ENCODE assay signal across 8 mouse cellular contexts in genomic region chr16:90656571-90657011, GRCm38 (mm10).
A peak's percentile ranks its signal among the peaks of the same experiment; 100 is the strongest.
DNase-seq lines count a peak whose midpoint lies in the region; ATAC-seq lines count a peak whose summit lies in the region.

No protein-coding gene starts in this region.

- peak overlapping the region; percentile 43; the same call in 1 of the 2 replicates for H3K9ac ChIP-seq in hindbrain, embryonic 13.5 days
- no peak overlapping the region for H3K9ac ChIP-seq in limb, embryonic 13.5 days

- peaks cover 10% of the 10 kb centered on the region for H3K4me1 ChIP-seq in hindbrain, embryonic 13.5 days (replicated peaks)
- H3K4me1 ChIP-seq in limb, embryonic 13.5 days, result peaks cover 10% of the 10 kb centered on the region

- H3K9me3 ChIP-seq in hindbrain, embryonic 13.5 days, result no peaks in the 10 kb centered on the region
- H3K9me3 ChIP-seq in limb, embryonic 13.5 days, result 0 out of 2 replicates have a peak, but pooled peaks cover 4% of the 10 kb centered on the region

- H3K4me2 ChIP-seq in hindbrain, embryonic 13.5 days, result no peak overlapping the region; the same call in 1 of the 2 replicates
- H3K4me2 ChIP-seq in limb, embryonic 13.5 days (replicated peaks), result peak overlapping the region; percentile 15; the same call in 1 of the 2 replicates

- H3K36me3 ChIP-seq in hindbrain, embryonic 13.5 days, result no peaks in the 10 kb centered on the region
- H3K36me3 ChIP-seq in limb, embryonic 13.5 days, result no peaks in the 10 kb centered on the region

- 7% methylated on average over 16 of the region's 16 CpGs for WGBS in hindbrain, embryonic 13.5 days
- WGBS in limb, embryonic 13.5 days, result 11% methylated on average over 16 of the region's 16 CpGs

- H3K4me3 ChIP-seq in hindbrain, embryonic 13.5 days, result no peak overlapping the region
- H3K4me3 ChIP-seq in limb, embryonic 13.5 days, result no peak overlapping the region

- H3K27ac ChIP-seq in hindbrain, embryonic 13.5 days, result peak overlapping the region; percentile 63
- H3K27ac ChIP-seq in limb, embryonic 13.5 days, result peak overlapping the region; percentile 49; the same call in 1 of the 2 replicates

- peak; percentile 92 for ATAC-seq in hindbrain, embryonic 13.5 days (ENCODE audit: low FRiP score)
- ATAC-seq in limb, embryonic 13.5 days (ENCODE audit: low FRiP score, low read depth), result peak; percentile 85; the same call in 1 of the 2 replicates
- no peak for ATAC-seq in megakaryocyte-erythroid progenitor cell, adult 5-6 weeks (replicated peaks; ENCODE audit: low FRiP score, low TSS enrichment, poor library complexity, severe bottlenecking)

- peak; percentile 41 for DNase-seq in Muller cell, postnatal 12 days (ENCODE audit: inconsistent ontology term)
- DNase-seq in cerebellum, postnatal 36 days, result peak; percentile 15 to 18
- no peak for DNase-seq in right cerebral cortex, adult 18-20 months
- DNase-seq in thymus, postnatal 25 days, result no peak
- DNase-seq in thymus, postnatal 4 days, result no peak

- H3K27me3 ChIP-seq in hindbrain, embryonic 13.5 days, result peaks cover 8% of the 10 kb centered on the region; the same call in 1 of the 2 replicates
- H3K27me3 ChIP-seq in limb, embryonic 13.5 days, result no peaks in the 10 kb centered on the region

Comparison
In these comparisons a context has a peak if more than half of its experiments do, and no peak if none do; other contexts are left out.
1. DNase-seq: peak in Muller cell, postnatal 12 days (single experiment) and cerebellum, postnatal 36 days (2 of 2); none in right cerebral cortex, adult 18-20 months (single experiment), thymus, postnatal 25 days (single experiment) and thymus, postnatal 4 days (single experiment).